Mouse (Mus musculus): ENCODE measurements around the gene AI413582. TPM values are rescaled to one million over a fixed set of nuclear protein-coding genes. Genes with fewer than 3 reads are reported as not detected.

AI413582 gene
- polyA plus RNA-seq, 1 experiment: 42.4 TPM

GRCm38 (mm10) chr17:27580392-27581068 lies 15.0 kb upstream of the AI413582 start:
- 70% methylated on average over 20 of the region's 20 CpGs for WGBS
- DNase-seq: no peak
- Histone ChIP-seq H3K4me3 (replicated peaks; ENCODE audit: extremely low read depth, low read depth, low read length) (no peak overlapping the region), H3K4me1 (ENCODE audit: control insufficient read depth, insufficient read depth, low read length) (no peaks in the 10 kb centered on the region)
- TF ChIP-seq POLR2A (IDR thresholded peaks at IDR 0.05; ENCODE audit: borderline replicate concordance, extremely low read depth, low read depth, low read length): no peak
- no peak for TF ChIP-seq CTCF (IDR thresholded peaks at IDR 0.05; ENCODE audit: insufficient read depth, low read length)

- DNase-seq: no peak
- 94% methylated on average over 8 of the region's 8 CpGs for WGBS
- TF ChIP-seq CTCF (IDR thresholded peaks at IDR 0.05; ENCODE audit: insufficient read depth, low read length): no peak
- TF ChIP-seq POLR2A (IDR thresholded peaks at IDR 0.05; ENCODE audit: borderline replicate concordance, extremely low read depth, low read depth, low read length): no peak
- H3K4me3 ChIP-seq (replicated peaks; ENCODE audit: extremely low read depth, low read depth, low read length): no peak overlapping the region
- H3K4me1 ChIP-seq (ENCODE audit: control insufficient read depth, insufficient read depth, low read length): 0 out of 2 replicates have a peak, but pooled peaks cover 2% of the 10 kb centered on the region
Observed at GRCm38 (mm10) chr17:27579816-27580215, 14.3 kb upstream of the AI413582 start.

DNA sequence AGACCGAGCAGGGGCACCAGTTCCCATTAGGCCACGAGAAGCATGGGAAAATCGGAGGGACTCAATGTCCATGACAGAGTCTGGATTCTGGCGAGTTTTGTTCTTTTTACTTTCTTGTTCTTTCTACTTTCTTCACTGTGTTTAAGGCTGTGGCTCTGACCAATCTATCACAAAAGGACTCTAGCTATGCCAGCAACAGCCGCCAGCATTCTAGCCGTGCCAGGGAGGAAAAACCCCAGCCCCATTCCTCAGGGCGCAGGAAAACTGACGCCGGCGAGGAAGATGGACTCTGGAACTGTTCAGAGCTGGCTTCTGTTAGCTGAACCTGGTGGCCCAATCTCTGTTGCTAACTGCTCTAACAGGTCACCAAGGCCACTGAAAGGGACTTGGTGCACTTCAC lies 12.9 kb upstream of the AI413582 start:
- no peak for DNase-seq
- 90% methylated on average over 10 of the region's 10 CpGs for WGBS
- TF ChIP-seq CTCF (IDR thresholded peaks at IDR 0.05; ENCODE audit: insufficient read depth, low read length) (no peak), POLR2A (IDR thresholded peaks at IDR 0.05; ENCODE audit: borderline replicate concordance, extremely low read depth, low read depth, low read length) (no peak)
- Histone ChIP-seq H3K4me1 (ENCODE audit: control insufficient read depth, insufficient read depth, low read length) (0 out of 2 replicates have a peak, but pooled peaks cover 2% of the 10 kb centered on the region), H3K4me3 (replicated peaks; ENCODE audit: extremely low read depth, low read depth, low read length) (no peak overlapping the region)

GRCm38 (mm10) chr17:27577468-27577867 lies 11.9 kb upstream of the AI413582 start:
- whole genome bisulfite sequencing: 57% methylated on average over 6 of the region's 6 CpGs
- 0 out of 2 replicates have a peak, but pooled peaks have one; percentile 6 for TF ChIP-seq CTCF (IDR thresholded peaks at IDR 0.05; ENCODE audit: insufficient read depth, low read length)
- no peak for TF ChIP-seq POLR2A (IDR thresholded peaks at IDR 0.05; ENCODE audit: borderline replicate concordance, extremely low read depth, low read depth, low read length)
- H3K4me1 ChIP-seq (ENCODE audit: control insufficient read depth, insufficient read depth, low read length): 0 out of 2 replicates have a peak, but pooled peaks cover 2% of the 10 kb centered on the region
- no peak overlapping the region for H3K4me3 ChIP-seq (replicated peaks; ENCODE audit: extremely low read depth, low read depth, low read length)
- DNase-seq: no peak

- H3K4me1 ChIP-seq (ENCODE audit: control insufficient read depth, insufficient read depth, low read length): 0 out of 2 replicates have a peak, but pooled peaks cover 2% of the 10 kb centered on the region
- no peak for TF ChIP-seq POLR2A (IDR thresholded peaks at IDR 0.05; ENCODE audit: borderline replicate concordance, extremely low read depth, low read depth, low read length)
- TF ChIP-seq CTCF (IDR thresholded peaks at IDR 0.05; ENCODE audit: insufficient read depth, low read length): no peak
- no peak for DNase-seq
- no peak overlapping the region for H3K4me3 ChIP-seq (replicated peaks; ENCODE audit: extremely low read depth, low read depth, low read length)
- 69% methylated on average over 7 of the region's 7 CpGs for WGBS
Observed at GRCm38 (mm10) chr17:27576056-27576455, 10.5 kb upstream of the AI413582 start.

- Histone ChIP-seq H3K4me1 (ENCODE audit: control insufficient read depth, insufficient read depth, low read length) (0 out of 2 replicates have a peak, but pooled peaks cover 2% of the 10 kb centered on the region), H3K4me3 (replicated peaks; ENCODE audit: extremely low read depth, low read depth, low read length) (no peak overlapping the region)
- 60% methylated on average over 10 of the region's 10 CpGs for WGBS
- no peak for DNase-seq
- TF ChIP-seq CTCF (IDR thresholded peaks at IDR 0.05; ENCODE audit: insufficient read depth, low read length) (no peak), POLR2A (IDR thresholded peaks at IDR 0.05; ENCODE audit: borderline replicate concordance, extremely low read depth, low read depth, low read length) (no peak)
Observed at GRCm38 (mm10) chr17:27575116-27575776, 9.7 kb upstream of the AI413582 start.

DNA sequence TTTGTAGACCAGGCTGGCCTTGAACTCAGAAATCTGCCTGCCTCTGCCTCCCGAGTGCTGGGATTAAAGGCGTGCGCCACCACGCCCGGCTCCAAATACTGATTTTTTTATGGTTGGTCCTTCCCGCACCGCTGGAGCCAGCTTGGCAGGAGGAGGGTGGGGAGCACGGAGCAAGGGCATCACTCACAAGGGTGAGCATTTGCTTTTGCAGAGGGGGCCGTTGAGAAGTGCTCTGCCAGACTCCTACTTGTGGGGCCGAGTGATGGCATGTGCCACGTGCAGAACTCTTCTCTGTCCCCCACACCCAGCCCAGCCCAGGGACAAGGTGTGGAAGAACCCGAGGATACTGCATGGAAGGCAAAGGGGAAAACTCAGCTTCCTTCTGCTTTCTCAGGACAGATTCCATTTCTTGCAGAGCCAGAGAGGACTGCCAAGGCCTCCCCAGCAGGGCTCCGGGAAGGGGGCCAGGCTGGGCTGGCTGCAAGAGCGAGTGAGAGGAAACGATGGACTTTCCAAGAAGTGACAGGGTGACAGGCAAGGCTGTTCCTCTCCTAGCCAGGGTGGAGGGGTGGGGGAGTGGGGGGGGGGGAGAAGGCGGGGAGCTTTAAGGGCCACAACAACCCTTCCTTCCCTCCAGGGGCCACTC lies 9.0 kb upstream of the AI413582 start:
- 73% methylated on average over 16 of the region's 16 CpGs for WGBS
- 0 out of 2 replicates have a peak, but pooled peaks cover 2% of the 10 kb centered on the region for H3K4me1 ChIP-seq (ENCODE audit: control insufficient read depth, insufficient read depth, low read length)
- no peak for DNase-seq
- H3K4me3 ChIP-seq (replicated peaks; ENCODE audit: extremely low read depth, low read depth, low read length): no peak overlapping the region
- TF ChIP-seq CTCF (IDR thresholded peaks at IDR 0.05; ENCODE audit: insufficient read depth, low read length) (no peak), POLR2A (IDR thresholded peaks at IDR 0.05; ENCODE audit: borderline replicate concordance, extremely low read depth, low read depth, low read length) (no peak)

DNA sequence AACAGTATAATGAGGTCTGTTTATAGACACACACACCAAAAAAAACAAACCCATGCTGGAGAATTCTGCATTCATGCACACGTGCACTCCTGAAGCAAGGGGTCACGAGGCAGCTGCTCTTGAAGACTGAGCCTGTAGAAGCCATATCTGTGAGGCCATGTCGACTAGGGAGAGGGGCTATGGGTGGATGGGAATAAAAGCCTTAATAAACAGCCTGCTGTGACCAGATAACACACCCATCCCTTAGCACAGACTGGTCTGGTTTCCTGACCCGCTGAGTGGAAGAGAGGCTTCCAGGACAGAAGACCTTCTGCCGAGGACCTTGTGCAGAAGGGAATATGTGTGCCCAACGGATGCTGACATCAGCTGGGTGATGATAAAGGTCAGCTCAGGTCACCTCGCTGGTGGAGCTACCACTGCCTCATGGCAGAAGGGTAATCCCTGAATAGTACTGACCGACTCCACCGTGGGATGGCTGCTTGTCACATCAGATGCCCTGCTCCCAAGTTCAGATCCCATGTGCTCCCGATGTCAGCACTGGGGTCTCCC lies 8.3 kb upstream of the AI413582 start:
- H3K4me1 ChIP-seq (ENCODE audit: control insufficient read depth, insufficient read depth, low read length): 0 out of 2 replicates have a peak, but pooled peaks cover 2% of the 10 kb centered on the region

DNA sequence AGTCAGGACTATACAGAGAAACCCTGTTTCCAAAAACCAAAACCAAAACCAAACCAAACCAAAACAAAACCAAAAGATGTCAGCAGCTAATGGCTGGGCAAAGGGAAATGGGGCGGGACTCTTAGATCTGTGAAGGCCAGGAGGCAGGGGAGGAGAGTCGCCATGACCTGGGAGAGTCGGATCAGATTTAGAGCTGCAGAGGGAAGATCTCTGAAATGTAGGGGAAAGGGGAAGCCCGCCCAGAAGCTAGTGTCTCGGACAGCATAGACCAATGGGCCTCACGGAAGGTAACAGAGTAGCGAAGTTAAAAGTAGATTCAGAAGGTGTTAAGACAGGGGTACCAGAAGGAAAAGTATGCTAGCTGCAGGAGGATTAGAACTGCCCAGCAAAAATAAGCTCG lies 5.8 kb upstream of the AI413582 start:
- WGBS: 82% methylated on average over 8 of the region's 8 CpGs
- peaks cover 2% of the 10 kb centered on the region; the same call in 1 of the 2 replicates for H3K4me1 ChIP-seq (ENCODE audit: control insufficient read depth, insufficient read depth, low read length)
- no peak for DNase-seq
- TF ChIP-seq CTCF (IDR thresholded peaks at IDR 0.05; ENCODE audit: insufficient read depth, low read length) (no peak), POLR2A (IDR thresholded peaks at IDR 0.05; ENCODE audit: borderline replicate concordance, extremely low read depth, low read depth, low read length) (no peak)
- no peak overlapping the region for H3K4me3 ChIP-seq (replicated peaks; ENCODE audit: extremely low read depth, low read depth, low read length)

More for the DNA sequence above, 8.3 kb upstream of the AI413582 start:
- 80% methylated on average over 10 of the region's 10 CpGs for WGBS
- DNase-seq: no peak
- H3K4me3 ChIP-seq (replicated peaks; ENCODE audit: extremely low read depth, low read depth, low read length): no peak overlapping the region
- TF ChIP-seq POLR2A (IDR thresholded peaks at IDR 0.05; ENCODE audit: borderline replicate concordance, extremely low read depth, low read depth, low read length) (no peak), CTCF (IDR thresholded peaks at IDR 0.05; ENCODE audit: insufficient read depth, low read length) (no peak)
